Mouse (Mus musculus): ENCODE measurements around the gene Tppp3.

GRCm38 (mm10) chr8:105519591-105519990, 48.3 kb upstream of the Tppp3 start:
- TF ChIP-seq CTCF (IDR thresholded peaks at IDR 0.05; ENCODE audit: low read depth, low read length) (no peak), POLR2A (IDR thresholded peaks at IDR 0.05; ENCODE audit: extremely low read depth, insufficient read depth, low read length) (no peak)

Data from liver, adult 2 months (tissue).